8 mouse cellular contexts compared by ENCODE assay signal in genomic region chr5:107900206-107901013, GRCm38 (mm10). TPM values are rescaled to one million over a fixed set of nuclear protein-coding genes. Genes with fewer than 3 reads are reported as not detected.
DNase-seq lines count a peak whose midpoint lies in the region; ATAC-seq and TF ChIP-seq lines count a peak whose summit lies in the region.

TSS of gene Rpl5 (plus strand) at chr5:107900502.

- peak within 1 kb of the TSS; percentile 76 for H3K4me2 ChIP-seq in embryonic facial prominence, embryonic 13.5 days
- H3K4me2 ChIP-seq in limb, embryonic 12.5 days = peak within 1 kb of the TSS; percentile 81
- H3K4me2 ChIP-seq in midbrain, embryonic 15.5 days = peak within 1 kb of the TSS; percentile 63

- WGBS in embryonic facial prominence, embryonic 13.5 days = 3% methylated on average over 65 of the region's 66 CpGs
- WGBS in kidney, adult 2 months = 4% methylated on average over 66 of the region's 66 CpGs
- whole genome bisulfite sequencing in limb, embryonic 12.5 days = 5% methylated on average over 64 of the region's 66 CpGs
- 4% methylated on average over 63 of the region's 66 CpGs for WGBS in midbrain, embryonic 15.5 days
- 4% methylated on average over 66 of the region's 66 CpGs for WGBS in spleen, adult 2 months

- no peaks in the 10 kb centered on the region for H3K9me3 ChIP-seq in embryonic facial prominence, embryonic 13.5 days
- no peaks in the 10 kb centered on the region for H3K9me3 ChIP-seq in limb, embryonic 12.5 days
- H3K9me3 ChIP-seq in midbrain, embryonic 15.5 days = no peaks in the 10 kb centered on the region

- DNase-seq in 3134 (ENCODE audit: extremely low read depth, insufficient read length, low spot score) = peak; percentile 85
- peak; percentile 95 to 96 for DNase-seq in adrenal gland, postnatal 36 days
- DNase-seq in heart, adult 18-20 months = peak; percentile 96 to 98
- DNase-seq in kidney, adult 2 months = peak; percentile 97
- peak; percentile 91 to 93 for DNase-seq in spleen, adult 2 months (ENCODE audit: low read depth in 1 of 2, low spot score in 2 of 2)

- H3K4me3 ChIP-seq in embryonic facial prominence, embryonic 13.5 days = peak within 1 kb of the TSS; percentile 93
- peak within 1 kb of the TSS; percentile 97 for H3K4me3 ChIP-seq in kidney, adult 2 months (ENCODE audit: insufficient read depth, low read depth, low read length)
- peak within 1 kb of the TSS; percentile 97 for H3K4me3 ChIP-seq in limb, embryonic 12.5 days (replicated peaks)
- H3K4me3 ChIP-seq in midbrain, embryonic 15.5 days = peak within 1 kb of the TSS; percentile 100
- H3K4me3 ChIP-seq in spleen, adult 2 months (ENCODE audit: extremely low read depth, insufficient read depth, insufficient read length) = peak within 1 kb of the TSS; percentile 98

- H3K27me3 ChIP-seq in embryonic facial prominence, embryonic 13.5 days = no peaks in the 10 kb centered on the region
- H3K27me3 ChIP-seq in kidney, adult 2 months (replicated peaks; ENCODE audit: control insufficient read depth, insufficient read depth, low read length) = no peaks in the 10 kb centered on the region
- H3K27me3 ChIP-seq in limb, embryonic 12.5 days = no peaks in the 10 kb centered on the region
- no peaks in the 10 kb centered on the region for H3K27me3 ChIP-seq in midbrain, embryonic 15.5 days (replicated peaks)
- H3K27me3 ChIP-seq in spleen, adult 2 months (ENCODE audit: control insufficient read depth, insufficient read depth, low read length) = no peaks in the 10 kb centered on the region

- peak within 1 kb of the TSS; percentile 97 for H3K9ac ChIP-seq in embryonic facial prominence, embryonic 13.5 days
- H3K9ac ChIP-seq in limb, embryonic 12.5 days (replicated peaks) = peak within 1 kb of the TSS; percentile 99
- H3K9ac ChIP-seq in midbrain, embryonic 15.5 days = peak within 1 kb of the TSS; percentile 99

- peak; percentile 93 for ATAC-seq in embryonic facial prominence, embryonic 13.5 days (ENCODE audit: insufficient number of reproducible peaks, insufficient read depth, low FRiP score, low TSS enrichment, low read depth)
- peak; percentile 96 for ATAC-seq in limb, embryonic 12.5 days (ENCODE audit: insufficient number of reproducible peaks, insufficient read depth, low FRiP score, low TSS enrichment, low read depth)
- ATAC-seq in midbrain, embryonic 15.5 days (replicated peaks) = peak; percentile 98

- H3K4me1 ChIP-seq in embryonic facial prominence, embryonic 13.5 days = peaks cover 4% of the 10 kb centered on the region; the same call in 1 of the 2 replicates
- H3K4me1 ChIP-seq in kidney, adult 2 months (ENCODE audit: control insufficient read depth, insufficient read depth, low read length) = peaks cover 3% of the 10 kb centered on the region; the same call in 1 of the 2 replicates
- peaks cover 12% of the 10 kb centered on the region for H3K4me1 ChIP-seq in limb, embryonic 12.5 days (replicated peaks)
- H3K4me1 ChIP-seq in midbrain, embryonic 15.5 days = peaks cover 17% of the 10 kb centered on the region
- no peaks in the 10 kb centered on the region for H3K4me1 ChIP-seq in spleen, adult 2 months (ENCODE audit: control insufficient read depth, insufficient read depth, insufficient read length)

- peak; percentile 95 for TF ChIP-seq CTCF in kidney, adult 2 months (conservative IDR thresholded peaks at IDR 0.05; ENCODE audit: insufficient read depth, insufficient read length, low read depth, low read length)
- TF ChIP-seq CTCF in spleen, adult 2 months (IDR thresholded peaks at IDR 0.05; ENCODE audit: extremely low read depth, insufficient read depth, insufficient read length, insufficient replicate concordance) = peak; percentile 96

- peaks cover 30% of the 10 kb centered on the region for H3K36me3 ChIP-seq in embryonic facial prominence, embryonic 13.5 days
- H3K36me3 ChIP-seq in kidney, adult 2 months (ENCODE audit: control insufficient read depth, insufficient read depth, low read length) = peaks cover 11% of the 10 kb centered on the region
- peaks cover 33% of the 10 kb centered on the region for H3K36me3 ChIP-seq in limb, embryonic 12.5 days
- peaks cover 17% of the 10 kb centered on the region for H3K36me3 ChIP-seq in midbrain, embryonic 15.5 days (replicated peaks)
- peaks cover 18% of the 10 kb centered on the region for H3K36me3 ChIP-seq in spleen, adult 2 months (ENCODE audit: control insufficient read depth, insufficient read depth, low read length)

- TF ChIP-seq POLR2A in kidney, adult 2 months (IDR thresholded peaks at IDR 0.05; ENCODE audit: low read depth, low read length) = peak; percentile 95
- TF ChIP-seq POLR2A in spleen, adult 2 months (IDR thresholded peaks at IDR 0.05; ENCODE audit: low read depth, low read length) = peak; percentile 91

- peak within 1 kb of the TSS; percentile 91 for H3K27ac ChIP-seq in embryonic facial prominence, embryonic 13.5 days
- H3K27ac ChIP-seq in kidney, adult 2 months (ENCODE audit: insufficient read depth, low read depth, low read length) = peak within 1 kb of the TSS; percentile 37
- H3K27ac ChIP-seq in limb, embryonic 12.5 days = peak within 1 kb of the TSS; percentile 92
- peak within 1 kb of the TSS; percentile 88 for H3K27ac ChIP-seq in midbrain, embryonic 15.5 days
- peak within 1 kb of the TSS; percentile 83 for H3K27ac ChIP-seq in spleen, adult 2 months (ENCODE audit: insufficient read depth, low read length)

RNA-seq across cellular contexts. Expression of gene Rpl5, which starts in this region (rescaled TPM):
- total RNA-seq in adrenal gland, postnatal 36 days (2021) = 10 to 100 TPM; 57.8 to 72.1 TPM
- 76.6 and 81.0 TPM in 2 replicates for polyA plus RNA-seq in embryonic facial prominence, embryonic 13.5 days (2015; fragmentation: Nextera tagmentation; extraction: Ambion mirVana)
- total RNA-seq in heart, adult 18-20 months (2021) = 10 to 100 TPM; 28.2 to 32.2 TPM
- 16.3 and 21.5 TPM in 2 replicates for polyA plus RNA-seq in kidney, adult 2 months (2012; rRNA removed)
- polyA plus RNA-seq in limb, embryonic 12.5 days (2016; fragmentation: Nextera tagmentation; extraction: Ambion mirVana) = 71.6 and 80.0 TPM in 2 replicates
- 63.8 and 64.8 TPM in 2 replicates for polyA plus RNA-seq in midbrain, embryonic 15.5 days (2015; fragmentation: Nextera tagmentation; extraction: Ambion mirVana)
- polyA plus RNA-seq in spleen, adult 2 months (2012; rRNA removed) = 24.1 and 29.9 TPM in 2 replicates

Comparison
In these comparisons a context has a peak if more than half of its experiments do, and no peak if none do; other contexts are left out.
1. Peak in every context shown above with its lines: DNase-seq, ATAC-seq, H3K4me3 ChIP-seq and H3K27ac ChIP-seq.
2. H3K27ac ChIP-seq: peak in every context shown above with its lines; median percentile 92 in limb, embryonic 12.5 days; 91 in embryonic facial prominence, embryonic 13.5 days; 88 in midbrain, embryonic 15.5 days; 83 in spleen, adult 2 months; 37 in kidney, adult 2 months.